Mouse (Mus musculus) thymus, postnatal 36 days (tissue): ENCODE measurements around the gene Olfr1047.
"Not testable (repeated sequence)": the region's sequence is repeated elsewhere in the genome, so short reads cannot be mapped to it uniquely, and the experiment has no call there.

Experiments
- DNase-seq, 2 experiments: peaks; one replicate each; pipeline ENCODE4 v3.0.0; 2022; ENCODE audit warnings: mixed read lengths in 2 of 2

Olfr1047 gene

DNA sequence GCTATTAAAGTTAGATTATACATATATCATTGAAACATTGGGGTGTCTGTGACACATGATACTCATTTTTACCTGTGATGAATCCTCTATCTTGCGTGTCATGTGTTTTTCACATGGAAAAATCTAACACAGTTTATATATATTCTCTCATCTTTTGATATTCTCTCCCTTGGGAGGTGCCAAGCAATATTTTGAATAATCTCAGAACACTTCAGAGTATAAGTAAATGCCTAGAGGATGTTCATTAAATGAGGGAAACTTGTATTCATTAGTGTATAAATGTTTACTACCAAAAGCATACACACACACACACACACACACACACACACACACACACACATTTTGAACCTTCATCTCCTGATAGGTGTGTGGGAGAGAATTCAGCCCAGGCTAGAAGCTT, at the start of gene Olfr1047:
Gene Olfr1047 (minus strand): TSS at position 101 of the 400 bp plus-strand sequence.
- DNase-seq, result no peak

DNA sequence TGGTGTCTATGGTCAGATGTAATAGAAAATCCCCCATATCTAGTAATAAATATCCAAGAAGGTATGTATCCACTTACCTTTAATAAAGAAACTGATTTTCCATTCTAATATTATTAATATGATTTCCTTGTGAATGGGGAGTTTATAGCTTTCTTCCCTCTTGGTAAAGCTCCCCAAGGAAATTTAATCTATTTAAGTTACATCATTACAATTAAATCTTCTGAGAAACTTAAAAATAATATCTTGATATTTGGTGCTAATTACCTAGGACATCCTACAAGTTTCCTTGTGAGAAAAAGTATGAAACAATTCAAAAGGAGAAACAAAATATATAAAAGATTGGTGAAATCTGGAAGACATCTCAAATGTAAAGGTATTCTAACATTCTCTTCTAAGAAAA, 47.8 kb upstream of the Olfr1047 start, which contains the start of gene Olfr1051:
Gene Olfr1051 (minus strand): TSS at position 101 of the 400 bp plus-strand sequence.
- DNase-seq, result not testable (repeated sequence)

DNA sequence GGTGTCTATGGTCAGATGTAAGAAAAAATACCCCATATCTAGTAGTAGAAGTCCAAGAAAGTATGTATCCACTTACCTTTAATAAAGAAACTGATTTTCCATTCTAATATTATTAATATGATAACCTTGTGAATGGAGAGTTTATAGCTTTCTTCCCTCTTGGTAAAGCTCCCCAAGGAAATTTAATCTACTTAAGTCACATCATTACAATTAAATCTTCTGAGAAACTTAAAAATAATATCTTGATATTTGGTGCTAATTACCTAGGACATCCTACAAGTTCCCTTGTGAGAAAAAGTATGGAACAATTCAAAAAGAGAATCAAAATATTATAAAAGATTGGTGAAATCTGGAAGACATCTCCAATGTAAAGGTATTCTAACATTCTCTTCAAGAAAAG, 27.0 kb upstream of the Olfr1047 start, which contains the start of gene Olfr1049:
Gene Olfr1049 (minus strand): TSS at position 101 of the 400 bp plus-strand sequence.
- DNase-seq, result not testable (repeated sequence)

DNA sequence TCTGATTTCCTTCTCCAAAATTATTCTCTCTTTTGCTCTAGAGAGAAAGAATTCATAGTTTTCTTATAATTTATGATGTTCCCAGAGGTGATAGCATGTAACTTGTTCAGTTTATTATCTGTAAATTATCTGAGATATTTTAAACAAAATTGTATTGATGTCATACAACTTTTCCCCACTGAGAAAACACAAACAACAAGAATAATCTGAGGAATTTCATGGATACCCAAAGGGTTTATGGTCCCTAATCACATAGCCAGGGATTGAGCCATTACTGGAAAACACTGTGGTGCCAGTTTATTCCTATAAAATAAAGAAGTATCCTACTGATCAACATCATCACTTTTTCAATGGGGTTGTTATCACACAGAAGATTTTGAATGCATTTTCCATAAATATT, 9.0 kb upstream of the Olfr1047 start, which contains the start of gene Olfr1048:
Gene Olfr1048 (minus strand): TSS at position 101 of the 400 bp plus-strand sequence.
- no peak for DNase-seq

DNA sequence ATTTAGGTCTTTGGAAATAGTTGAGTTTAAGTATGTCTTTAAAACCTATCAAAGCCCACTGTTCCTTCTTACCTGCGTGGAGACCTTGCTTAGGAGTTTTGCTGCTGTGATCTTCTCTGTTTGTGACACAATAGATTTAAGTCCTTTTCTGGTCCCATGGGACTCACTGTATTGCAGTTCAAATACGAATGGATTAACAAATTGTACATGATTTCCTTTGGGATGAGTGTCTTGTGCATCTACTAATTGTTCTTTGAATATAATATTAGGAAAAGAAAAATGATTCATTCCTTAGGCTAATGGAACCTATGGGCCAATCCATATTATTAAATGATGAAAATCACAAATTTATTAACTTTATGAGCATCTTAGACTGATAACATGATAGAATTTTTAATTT, 12.0 kb downstream of the Olfr1047 start, which contains the start of gene Olfr1046:
Gene Olfr1046 (minus strand): TSS at position 101 of the 400 bp plus-strand sequence.
- no peak for DNase-seq

DNA sequence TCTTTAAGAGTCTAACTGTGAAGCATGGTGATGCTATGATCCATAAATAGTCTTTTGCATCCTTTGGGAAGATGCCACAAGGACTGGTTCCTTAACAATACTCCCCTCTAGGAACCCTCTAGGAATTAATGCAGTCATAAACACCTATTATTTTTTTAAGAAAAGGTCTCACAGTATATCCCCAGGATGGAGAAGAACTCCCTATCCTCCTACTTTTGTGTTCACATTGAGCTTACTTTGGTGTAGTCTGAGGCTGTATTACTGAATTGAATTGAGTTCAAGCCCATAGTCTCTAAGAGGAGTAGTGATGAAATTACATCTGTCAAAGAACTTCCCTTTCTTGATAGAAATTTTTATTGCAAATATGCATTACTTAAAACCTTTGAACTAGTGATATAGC, 28.3 kb downstream of the Olfr1047 start, which contains the start of gene Olfr1045:
Gene Olfr1045 (minus strand): TSS at position 101 of the 400 bp plus-strand sequence.
- DNase-seq, result no peak

DNA sequence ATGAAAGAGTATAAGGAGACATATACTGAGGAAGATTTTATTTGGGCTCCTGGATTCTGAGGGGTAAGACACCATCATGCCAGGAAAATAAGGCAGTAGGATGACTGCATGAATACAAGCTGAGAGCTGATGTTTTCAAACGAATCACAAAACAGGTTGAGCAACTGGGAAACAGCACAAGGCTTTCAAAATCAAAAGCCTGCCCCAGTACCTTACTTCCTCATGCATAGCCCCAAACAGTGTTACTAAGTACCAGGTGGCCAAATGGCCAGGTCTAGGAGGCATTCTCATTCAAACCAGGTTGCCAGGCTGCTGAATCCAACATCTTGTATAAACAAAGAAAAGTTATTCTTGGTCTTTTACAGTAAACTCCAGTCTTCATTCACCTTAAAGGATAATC, 35.3 kb downstream of the Olfr1047 start:
- DNase-seq, result no peak

DNA sequence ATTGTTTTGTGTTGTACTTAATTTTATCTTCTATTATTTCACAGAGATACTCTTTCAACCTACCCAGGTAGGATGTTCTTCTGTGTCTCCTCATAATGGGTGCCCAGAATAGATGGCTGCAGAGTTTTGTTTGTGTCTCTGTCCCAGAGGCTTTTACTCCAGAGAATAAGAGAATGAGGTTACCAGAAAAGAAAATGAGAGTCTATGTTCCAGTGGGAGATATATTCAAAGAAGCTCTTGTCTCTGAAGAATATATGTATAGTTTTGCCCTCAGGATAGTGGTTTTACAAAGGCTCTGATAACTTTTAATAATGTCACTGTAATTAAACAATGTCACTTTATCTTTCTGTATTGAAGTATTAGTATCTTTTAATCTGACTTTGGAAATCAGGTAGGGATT, 45.6 kb downstream of the Olfr1047 start, which contains the start of gene Olfr52:
Gene Olfr52 (minus strand): TSS at position 101 of the 400 bp plus-strand sequence.
- DNase-seq, result no peak

DNA sequence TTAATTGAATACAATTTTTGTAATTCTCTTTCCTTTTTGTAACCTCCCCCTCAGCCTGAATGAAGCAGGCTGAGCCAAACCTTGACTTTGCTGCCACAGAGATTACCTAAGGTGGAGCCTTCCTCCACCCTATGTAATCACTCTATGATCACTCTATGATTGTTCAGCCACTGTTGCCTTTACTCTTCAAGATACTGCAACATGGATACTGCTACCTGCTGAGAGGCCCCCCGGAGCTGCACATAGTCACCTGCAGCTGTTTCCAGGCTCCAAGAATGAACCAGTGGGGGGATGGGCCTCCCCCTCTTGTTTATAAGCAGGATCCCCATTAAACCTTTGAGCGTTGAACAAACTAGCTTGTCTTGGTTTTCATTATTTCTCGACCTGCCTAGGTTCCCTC, 51.3 kb downstream of the Olfr1047 start:
- DNase-seq, result no peak

DNA sequence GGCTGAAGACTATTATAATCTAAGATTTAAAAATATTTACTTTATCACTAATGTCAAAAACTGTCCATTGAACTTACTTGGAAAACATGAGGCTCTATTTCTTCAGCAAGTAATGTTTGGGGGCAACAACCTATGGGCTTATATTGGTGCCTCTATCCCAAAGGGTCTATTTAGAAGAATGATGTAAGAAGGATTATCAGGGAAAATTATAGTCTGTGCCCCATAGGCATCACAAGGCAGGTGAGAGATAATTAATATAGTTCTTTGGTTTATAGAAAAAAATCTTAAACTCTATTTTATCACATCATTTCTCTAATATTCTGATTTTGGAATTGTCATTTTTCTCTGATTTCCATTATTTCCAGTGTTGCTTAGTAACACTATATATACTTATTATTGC, 53.5 kb downstream of the Olfr1047 start, which contains the start of gene Olfr1044:
Gene Olfr1044 (minus strand): TSS at position 101 of the 400 bp plus-strand sequence.
- no peak for DNase-seq
